Mouse (Mus musculus): ENCODE data around the gene Camk1d. TPM values are rescaled to one million over a fixed set of nuclear protein-coding genes. Genes with fewer than 3 reads are reported as not detected.

Camk1d gene
- polyA plus RNA-seq, 1 experiment from 2014 or later, result 2.2 TPM

GRCm38 (mm10) chr2:5676786-5677185, 37.5 kb downstream of the Camk1d start:
- Histone ChIP-seq H3K4me3 (no peak overlapping the region), H3K36me3 (no peaks in the 10 kb centered on the region), H3K4me2 (no peak overlapping the region), H3K27ac (replicated peaks) (no peak overlapping the region), H3K9me3 (no peaks in the 10 kb centered on the region), H3K27me3 (replicated peaks) (no peaks in the 10 kb centered on the region), H3K9ac (no peak overlapping the region), H3K4me1 (peaks cover 19% of the 10 kb centered on the region)
- ATAC-seq (ENCODE audit: extremely low read depth, insufficient number of reproducible peaks, low FRiP score, low TSS enrichment), result no peak
- 75% methylated on average over 8 of the region's 8 CpGs for WGBS

- H3K27ac ChIP-seq (replicated peaks), result no peak overlapping the region
- 37% methylated on average over 9 of the region's 9 CpGs for WGBS
- no peak overlapping the region for H3K9ac ChIP-seq
- H3K4me1 ChIP-seq, result peaks cover 19% of the 10 kb centered on the region
- no peaks in the 10 kb centered on the region for H3K27me3 ChIP-seq (replicated peaks)
- H3K4me3 ChIP-seq, result no peak overlapping the region
- ATAC-seq (ENCODE audit: extremely low read depth, insufficient number of reproducible peaks, low FRiP score, low TSS enrichment), result no peak
- H3K4me2 ChIP-seq, result no peak overlapping the region
- H3K36me3 ChIP-seq, result no peaks in the 10 kb centered on the region
- H3K9me3 ChIP-seq, result no peaks in the 10 kb centered on the region
Observed at GRCm38 (mm10) chr2:5676143-5676483, 38.2 kb downstream of the Camk1d start.

- H3K9ac ChIP-seq, result no peak overlapping the region
- 73% methylated on average over 12 of the region's 12 CpGs for WGBS
- no peaks in the 10 kb centered on the region for H3K9me3 ChIP-seq
- no peaks in the 10 kb centered on the region for H3K36me3 ChIP-seq
- ATAC-seq (ENCODE audit: extremely low read depth, insufficient number of reproducible peaks, low FRiP score, low TSS enrichment), result no peak
- no peak overlapping the region for H3K4me3 ChIP-seq
- H3K27me3 ChIP-seq (replicated peaks), result no peaks in the 10 kb centered on the region
- H3K4me1 ChIP-seq, result peaks cover 19% of the 10 kb centered on the region
- H3K4me2 ChIP-seq, result no peak overlapping the region
- H3K27ac ChIP-seq (replicated peaks), result no peak overlapping the region
Observed at GRCm38 (mm10) chr2:5675431-5676142, 38.7 kb downstream of the Camk1d start.

GRCm38 (mm10) chr2:5674512-5674911, 39.8 kb downstream of the Camk1d start:
- no peak overlapping the region for H3K4me2 ChIP-seq
- WGBS, result 81% methylated on average over 9 of the region's 9 CpGs
- H3K9me3 ChIP-seq, result no peaks in the 10 kb centered on the region
- H3K9ac ChIP-seq, result no peak overlapping the region
- H3K4me3 ChIP-seq, result no peak overlapping the region
- no peaks in the 10 kb centered on the region for H3K36me3 ChIP-seq
- no peaks in the 10 kb centered on the region for H3K27me3 ChIP-seq (replicated peaks)
- no peak for ATAC-seq (ENCODE audit: extremely low read depth, insufficient number of reproducible peaks, low FRiP score, low TSS enrichment)
- no peak overlapping the region for H3K27ac ChIP-seq (replicated peaks)
- peaks cover 19% of the 10 kb centered on the region for H3K4me1 ChIP-seq

GRCm38 (mm10) chr2:5673816-5674215, 40.5 kb downstream of the Camk1d start:
- H3K4me2 ChIP-seq, result no peak overlapping the region
- H3K27ac ChIP-seq (replicated peaks), result no peak overlapping the region
- no peaks in the 10 kb centered on the region for H3K27me3 ChIP-seq (replicated peaks)
- no peaks in the 10 kb centered on the region for H3K36me3 ChIP-seq
- WGBS, result 74% methylated on average over 6 of the region's 6 CpGs
- H3K4me3 ChIP-seq, result no peak overlapping the region
- H3K9me3 ChIP-seq, result no peaks in the 10 kb centered on the region
- ATAC-seq (ENCODE audit: extremely low read depth, insufficient number of reproducible peaks, low FRiP score, low TSS enrichment), result no peak
- peaks cover 19% of the 10 kb centered on the region for H3K4me1 ChIP-seq
- no peak overlapping the region for H3K9ac ChIP-seq

GRCm38 (mm10) chr2:5672906-5673589, 41.3 kb downstream of the Camk1d start:
- Histone ChIP-seq H3K4me1 (peaks cover 19% of the 10 kb centered on the region), H3K4me2 (no peak overlapping the region), H3K27me3 (replicated peaks) (no peaks in the 10 kb centered on the region), H3K9ac (no peak overlapping the region), H3K27ac (replicated peaks) (0 out of 2 replicates have a peak overlapping the region, but pooled peaks have one; percentile 20), H3K36me3 (no peaks in the 10 kb centered on the region), H3K9me3 (no peaks in the 10 kb centered on the region), H3K4me3 (no peak overlapping the region)
- ATAC-seq (ENCODE audit: extremely low read depth, insufficient number of reproducible peaks, low FRiP score, low TSS enrichment), result no peak
- 57% methylated on average over 7 of the region's 7 CpGs for WGBS

GRCm38 (mm10) chr2:5670146-5670545, 44.2 kb downstream of the Camk1d start:
- H3K36me3 ChIP-seq, result no peaks in the 10 kb centered on the region
- no peak overlapping the region for H3K4me3 ChIP-seq
- H3K27me3 ChIP-seq (replicated peaks), result no peaks in the 10 kb centered on the region
- H3K4me1 ChIP-seq, result no peaks in the 10 kb centered on the region
- no peak overlapping the region for H3K4me2 ChIP-seq
- no peak for ATAC-seq (ENCODE audit: extremely low read depth, insufficient number of reproducible peaks, low FRiP score, low TSS enrichment)
- no peak overlapping the region for H3K27ac ChIP-seq (replicated peaks)
- 82% methylated on average over 10 of the region's 10 CpGs for WGBS
- no peaks in the 10 kb centered on the region for H3K9me3 ChIP-seq
- H3K9ac ChIP-seq, result no peak overlapping the region

- no peaks in the 10 kb centered on the region for H3K4me1 ChIP-seq
- no peak overlapping the region for H3K4me2 ChIP-seq
- no peak for ATAC-seq (ENCODE audit: extremely low read depth, insufficient number of reproducible peaks, low FRiP score, low TSS enrichment)
- WGBS, result 77% methylated on average over 15 of the region's 15 CpGs
- no peak overlapping the region for H3K9ac ChIP-seq
- no peaks in the 10 kb centered on the region for H3K36me3 ChIP-seq
- H3K27me3 ChIP-seq (replicated peaks), result no peaks in the 10 kb centered on the region
- H3K4me3 ChIP-seq, result no peak overlapping the region
- H3K9me3 ChIP-seq, result no peaks in the 10 kb centered on the region
- H3K27ac ChIP-seq (replicated peaks), result no peak overlapping the region
Observed at GRCm38 (mm10) chr2:5669498-5670040, 44.7 kb downstream of the Camk1d start.

GRCm38 (mm10) chr2:5668940-5669339, 45.4 kb downstream of the Camk1d start:
- Histone ChIP-seq H3K27ac (replicated peaks) (no peak overlapping the region), H3K36me3 (no peaks in the 10 kb centered on the region), H3K4me3 (no peak overlapping the region), H3K9ac (no peak overlapping the region), H3K4me2 (no peak overlapping the region), H3K27me3 (replicated peaks) (no peaks in the 10 kb centered on the region), H3K4me1 (no peaks in the 10 kb centered on the region), H3K9me3 (no peaks in the 10 kb centered on the region)
- ATAC-seq (ENCODE audit: extremely low read depth, insufficient number of reproducible peaks, low FRiP score, low TSS enrichment), result no peak
- WGBS, result 77% methylated on average over 4 of the region's 4 CpGs

GRCm38 (mm10) chr2:5663499-5663898, 50.8 kb downstream of the Camk1d start:
- Histone ChIP-seq H3K9ac (no peak overlapping the region), H3K27ac (replicated peaks) (no peak overlapping the region), H3K4me2 (no peak overlapping the region), H3K4me1 (0 out of 2 replicates have a peak, but pooled peaks cover 7% of the 10 kb centered on the region), H3K9me3 (no peaks in the 10 kb centered on the region), H3K36me3 (no peaks in the 10 kb centered on the region), H3K4me3 (no peak overlapping the region), H3K27me3 (replicated peaks) (no peaks in the 10 kb centered on the region)
- ATAC-seq (ENCODE audit: extremely low read depth, insufficient number of reproducible peaks, low FRiP score, low TSS enrichment), result no peak
- 86% methylated on average over 9 of the region's 9 CpGs for WGBS

GRCm38 (mm10) chr2:5661946-5662345, 52.4 kb downstream of the Camk1d start:
- H3K4me2 ChIP-seq, result no peak overlapping the region
- H3K27me3 ChIP-seq (replicated peaks), result no peaks in the 10 kb centered on the region
- H3K9me3 ChIP-seq, result no peaks in the 10 kb centered on the region
- no peak for ATAC-seq (ENCODE audit: extremely low read depth, insufficient number of reproducible peaks, low FRiP score, low TSS enrichment)
- no peak overlapping the region for H3K27ac ChIP-seq (replicated peaks)
- no peaks in the 10 kb centered on the region for H3K36me3 ChIP-seq
- H3K4me1 ChIP-seq, result 0 out of 2 replicates have a peak, but pooled peaks cover 7% of the 10 kb centered on the region
- H3K4me3 ChIP-seq, result no peak overlapping the region
- no peak overlapping the region for H3K9ac ChIP-seq
- 67% methylated on average over 5 of the region's 5 CpGs for WGBS
